Mouse (Mus musculus) gastrocnemius, postnatal 25 days (tissue): ENCODE measurements around the gene Pcsk4. TPM values are rescaled to one million over a fixed set of nuclear protein-coding genes. Genes with fewer than 3 reads are reported as not detected.

Experiments used
- microRNA-seq, 2 experiments: library from miRNA; unstranded; fragments of <30 nt; microRNA quantifications; one replicate each; pipeline ENCODE4 v1.2.0; 2021; ENCODE audit warnings: borderline replicate concordance in 2 of 2
- total RNA-seq, 2 experiments: library from RNA; stranded (reverse); gene quantifications; 1 replicate in 1 of 2; 2 replicates in 1 of 2; pipeline ENCODE4 v1.2.3; 2021

Gene Pcsk4
- total RNA-seq, 2 experiments from 2014 or later: 0.84 to 1.1 TPM

Small RNA genes within 50 kb of the gene (microRNA-seq; reads per million reads assigned to microRNA genes)
- 0.53 to 0.74 reads per million in 2 experiments for gene Mir6911

Other genes starting within 250 kb of the Pcsk4 start
- 1 to 10 TPM; 5.6 to 6.7 TPM for gene Sbno2, start 223.9 kb downstream of the Pcsk4 start, total RNA-seq
- gene Stk11, start 213.7 kb downstream of the Pcsk4 start, total RNA-seq: 100 to 1,000 TPM in 1 of 2 experiments, 10 to 100 TPM in 1; 99.8 to 120 TPM
- gene Atp5d, start 190.9 kb downstream of the Pcsk4 start, total RNA-seq: 100 to 1,000 TPM; 634 to 665 TPM
- gene Cbarp, start 188.7 kb downstream of the Pcsk4 start, total RNA-seq: 1 to 10 TPM; 1.2 to 1.6 TPM
- 10 to 100 TPM; 33.7 to 34.8 TPM for gene Midn, start 181.2 kb downstream of the Pcsk4 start, total RNA-seq
- 10 to 100 TPM; 17.3 to 21.4 TPM for gene Cirbp, start 163.5 kb downstream of the Pcsk4 start, total RNA-seq
- gene 1600002K03Rik, start 156.6 kb downstream of the Pcsk4 start, total RNA-seq: 1 to 10 TPM; 5.1 to 5.9 TPM
- under 1 TPM; 0.26 to 0.54 TPM for gene Efna2, start 150.0 kb downstream of the Pcsk4 start, total RNA-seq
- gene Mum1, start 103.1 kb downstream of the Pcsk4 start, total RNA-seq: 10 to 100 TPM; 14.5 to 14.8 TPM
- gene Ndufs7, start 80.4 kb downstream of the Pcsk4 start, total RNA-seq: 100 to 1,000 TPM; 508 to 524 TPM
- gene Gamt, start 68.5 kb downstream of the Pcsk4 start, total RNA-seq: 10 to 100 TPM; 50.9 to 53.1 TPM
- gene Dazap1, start 68.0 kb downstream of the Pcsk4 start, total RNA-seq: 10 to 100 TPM; 40.1 to 43.6 TPM
- 100 to 1,000 TPM; 575 to 593 TPM for gene Rps15, start 37.0 kb downstream of the Pcsk4 start, total RNA-seq
- under 1 TPM; 0.59 to 0.82 TPM for gene Apc2, start 33.5 kb downstream of the Pcsk4 start, total RNA-seq
- gene 2310011J03Rik, start 9.0 kb downstream of the Pcsk4 start, total RNA-seq: 1 to 10 TPM; 6.5 to 7.0 TPM
- 1 to 10 TPM; 1.1 to 2.8 TPM for gene Reep6, start 455 bp upstream of the Pcsk4 start, total RNA-seq
- gene Adamtsl5, start 18.9 kb upstream of the Pcsk4 start, total RNA-seq: 10 to 100 TPM; 38.8 to 70.8 TPM
- under 1 TPM; 0.13 TPM for gene Plk5, start 27.0 kb upstream of the Pcsk4 start, total RNA-seq
- 1 to 10 TPM; 3.9 to 4.3 TPM for gene Mex3d, start 58.2 kb upstream of the Pcsk4 start, total RNA-seq
- gene Mbd3, start 70.1 kb upstream of the Pcsk4 start, total RNA-seq: 10 to 100 TPM; 78.7 to 93.6 TPM
- 100 to 1,000 TPM; 913 to 952 TPM for gene Uqcr11, start 77.3 kb upstream of the Pcsk4 start, total RNA-seq
- 10 to 100 TPM; 11.1 to 13.8 TPM for gene Tcf3, start 104.1 kb upstream of the Pcsk4 start, total RNA-seq
- not detected for gene Onecut3, start 165.3 kb upstream of the Pcsk4 start, total RNA-seq
- gene Atp8b3, start 209.6 kb upstream of the Pcsk4 start, total RNA-seq: not detected
- 1 to 10 TPM; 8.4 to 9.3 TPM for gene Rexo1, start 232.1 kb upstream of the Pcsk4 start, total RNA-seq
- 1 to 10 TPM; 1.2 to 2.0 TPM for gene Klf16, start 247.8 kb upstream of the Pcsk4 start, total RNA-seq